Mouse (Mus musculus) heart, embryonic 14.5 days (tissue): ENCODE measurements around the gene Trak1. TPM values are rescaled to one million over a fixed set of nuclear protein-coding genes. Genes with fewer than 3 reads are reported as not detected.

Experiments used
- ATAC-seq: fragments of 200-750 bp; cut with Nextera tagmentation; 2 replicates; pipeline ENCODE4 v1.8.0; 2017; ENCODE audit warnings: low read depth, moderate TSS enrichment; ENCODE audit not compliant: insufficient number of reproducible peaks, insufficient read depth, low FRiP score
- H3K27ac ChIP-seq, 2 experiments: fragments of 200-500 bp in 1 of 2; fragments of 300-500 bp in 1 of 2; sonication (generic) in 1 of 2; replicated peaks in 1 of 2; 2 replicates each; pipeline ENCODE4 v1.5.1; 2012 to 2014; ENCODE audit warnings: low read depth in 2 of 2, low read length in 2 of 2, control low read depth in 1 of 2, mild to moderate bottlenecking in 1 of 2, mixed read lengths in 1 of 2; ENCODE audit not compliant: control insufficient read depth in 1 of 2, insufficient read depth in 1 of 2
- H3K27me3 ChIP-seq: fragments of 300-500 bp; sonication (generic); 2 replicates; pipeline ENCODE4 v1.6.1; 2014; ENCODE audit warnings: mild to moderate bottlenecking, low read length, control low read depth; ENCODE audit not compliant: control insufficient read depth, insufficient read depth
- H3K36me3 ChIP-seq: fragments of 300-500 bp; sonication (generic); 2 replicates; pipeline ENCODE4 v1.6.1; 2014; ENCODE audit warnings: mild to moderate bottlenecking, control low read depth, low read length, mixed read lengths; ENCODE audit not compliant: control insufficient read depth, insufficient read depth
- H3K4me1 ChIP-seq, 2 experiments: fragments of 200-500 bp in 1 of 2; fragments of 300-500 bp in 1 of 2; sonication (generic) in 1 of 2; 2 replicates each; pipeline ENCODE4 v1.6.1; 2012 to 2014; ENCODE audit warnings: low read length in 2 of 2, control low read depth in 1 of 2, mixed read lengths in 1 of 2; ENCODE audit not compliant: control insufficient read depth in 2 of 2, insufficient read depth in 2 of 2
- H3K4me2 ChIP-seq: fragments of 300-500 bp; sonication (generic); 2 replicates; pipeline ENCODE4 v1.6.1; 2014; ENCODE audit warnings: mild to moderate bottlenecking, low read length
- H3K4me3 ChIP-seq, 2 experiments: fragments of 200-500 bp in 1 of 2; fragments of 300-500 bp in 1 of 2; sonication (generic) in 1 of 2; 2 replicates each; pipeline ENCODE4 v1.5.1; 2012 to 2014; ENCODE audit warnings: low read length in 2 of 2, mild to moderate bottlenecking in 2 of 2, control low read depth in 1 of 2, low read depth in 1 of 2, moderate library complexity in 1 of 2; ENCODE audit not compliant: control insufficient read depth in 1 of 2, insufficient read depth in 1 of 2
- H3K9ac ChIP-seq: fragments of 300-500 bp; sonication (generic); 2 replicates; pipeline ENCODE4 v1.6.1; 2014; ENCODE audit warnings: mild to moderate bottlenecking, low read length
- H3K9me3 ChIP-seq: fragments of 300-500 bp; sonication (generic); 2 replicates; pipeline ENCODE4 v1.6.1; 2016; ENCODE audit warnings: low read length, control low read depth; ENCODE audit not compliant: control insufficient read depth
- WGBS: fragments of 180-500 bp; shearing (Covaris S2); extraction: QIAGEN DNeasy Blood & Tissue Kit; methylation state at CpG from one replicate; pipeline ENCODE4 v1.1.7; 2014; 5-methylcytosine and 5-hydroxymethylcytosine counted together
- polyA plus RNA-seq: library from polyadenylated mRNA; unstranded; fragments of >200 nt; fragmentation: Nextera tagmentation; extraction: Ambion mirVana; gene quantifications from 2 replicates; pipeline ENCODE4 v1.2.1, GENCODE M21; 2014

Trak1 gene
- polyA plus RNA-seq, 1 experiment from 2014 or later, result 41.3 TPM

DNA sequence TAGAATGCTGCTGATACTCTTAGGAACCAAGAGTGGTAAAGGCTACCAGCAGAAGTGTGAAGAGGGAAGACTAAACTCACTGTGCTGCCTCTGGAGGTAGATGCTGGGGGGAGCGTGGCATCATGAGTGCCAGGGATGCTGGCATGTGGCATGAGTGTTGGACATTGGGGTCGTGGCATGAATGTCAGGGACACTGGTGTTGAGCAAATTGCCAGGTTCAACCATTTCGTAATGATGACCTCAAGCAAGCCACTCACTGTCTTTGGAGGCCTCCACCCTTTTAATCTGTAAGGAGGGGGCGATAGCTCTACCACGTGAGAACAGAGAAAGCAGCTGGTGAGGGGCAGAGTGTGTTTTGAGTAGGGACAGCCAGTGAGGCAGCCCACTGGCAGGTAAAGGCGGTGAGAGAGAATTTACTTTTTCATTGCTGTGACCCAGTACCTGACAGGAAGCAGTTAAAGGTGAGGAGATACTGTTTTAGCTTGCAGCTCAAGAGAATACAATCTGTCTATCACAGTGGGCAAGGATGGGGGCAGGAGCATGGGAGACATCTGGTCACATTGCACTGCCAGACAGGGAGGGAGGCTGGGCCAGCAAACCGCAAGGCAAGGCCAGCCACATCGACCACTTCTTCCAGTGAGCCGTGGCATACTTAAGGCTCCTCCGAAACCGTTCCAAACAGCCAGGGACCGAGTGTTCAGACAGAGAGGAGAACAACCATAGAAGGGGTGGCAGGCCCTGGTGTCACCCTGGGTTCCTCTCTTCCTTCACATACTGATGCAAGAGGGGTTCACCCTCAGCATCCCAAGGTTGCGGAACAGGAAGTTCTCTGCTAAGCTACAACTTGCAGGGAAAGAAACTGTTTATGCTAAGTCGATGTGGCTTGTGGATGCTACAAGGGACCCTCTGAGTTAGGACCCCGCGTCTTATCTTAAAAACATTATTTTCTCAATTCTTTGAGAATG lies 178.5 kb downstream of the Trak1 start:
- Histone ChIP-seq H3K27me3 (no peaks in the 10 kb centered on the region), H3K4me3 (no peak overlapping the region), H3K4me2 (no peak overlapping the region), H3K27ac (no peak overlapping the region), H3K9me3 (no peaks in the 10 kb centered on the region), H3K4me1 (peaks cover 3% of the 10 kb centered on the region in 2 experiments; a peak in 1 of 4 replicates), H3K36me3 (peaks cover 40% of the 10 kb centered on the region), H3K9ac (no peak overlapping the region)
- WGBS, result 76% methylated on average over 16 of the region's 16 CpGs
- no peak for ATAC-seq

DNA sequence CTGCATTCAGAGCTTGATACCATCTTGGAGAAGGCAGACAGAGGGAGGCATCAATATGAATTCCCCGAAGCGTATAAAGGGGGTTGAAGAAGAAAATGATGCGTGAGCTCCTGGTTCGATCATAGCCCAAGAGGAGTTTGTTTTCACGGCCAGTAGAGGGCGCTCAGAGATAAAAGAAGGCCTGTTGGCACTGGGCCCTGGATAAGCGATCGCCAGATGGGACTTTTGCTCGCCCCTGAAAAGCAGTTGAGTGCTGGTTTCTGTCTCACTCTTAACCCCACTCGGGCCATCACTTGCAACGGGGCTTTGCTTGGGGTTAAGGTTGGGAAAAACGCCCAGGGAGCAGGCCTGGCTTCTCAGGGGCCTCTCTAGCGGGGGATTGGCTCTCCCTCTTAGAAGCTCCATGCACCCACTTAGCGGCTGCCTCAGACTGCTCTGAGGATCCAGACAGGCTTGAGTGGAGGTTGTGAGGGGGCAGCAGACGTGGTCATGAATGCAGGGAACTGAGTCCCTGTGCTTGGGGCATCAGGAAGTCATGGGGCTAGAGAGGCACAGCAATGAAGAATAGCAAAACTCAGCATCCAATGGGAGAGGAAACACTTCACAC lies 180.1 kb downstream of the Trak1 start:
- Histone ChIP-seq H3K4me1 (peaks cover 3% of the 10 kb centered on the region in 2 experiments; a peak in 1 of 4 replicates), H3K27ac (no peak overlapping the region), H3K4me3 (peak overlapping the region; percentile 32 to 34), H3K9me3 (no peaks in the 10 kb centered on the region), H3K4me2 (peak overlapping the region; percentile 66), H3K27me3 (no peaks in the 10 kb centered on the region), H3K9ac (peak overlapping the region; percentile 58), H3K36me3 (peaks cover 27% of the 10 kb centered on the region)
- 9% methylated on average over 15 of the region's 15 CpGs for WGBS
- ATAC-seq, result no peak

DNA sequence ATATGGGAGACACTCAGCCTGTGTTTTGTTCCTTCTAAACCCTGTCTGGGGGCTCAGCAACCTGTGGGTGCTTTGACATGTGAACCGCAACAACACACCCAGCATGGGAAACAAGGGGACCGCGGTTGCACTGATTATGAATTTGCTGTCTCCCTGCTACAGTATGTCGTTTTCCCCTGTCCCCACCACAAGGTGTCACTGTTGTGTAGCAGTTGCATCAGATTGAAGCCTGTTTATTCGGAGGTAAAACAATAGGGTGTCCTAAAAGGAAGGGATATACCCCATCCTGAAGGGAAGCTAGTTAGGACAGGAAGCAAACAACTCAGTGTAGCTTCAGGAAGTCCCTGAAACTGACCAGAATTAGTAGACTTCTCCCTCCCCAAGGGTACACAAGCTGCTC lies 182.2 kb downstream of the Trak1 start:
- WGBS, result 26% methylated on average over 5 of the region's 5 CpGs
- Histone ChIP-seq H3K27me3 (no peaks in the 10 kb centered on the region), H3K4me3 (no peak overlapping the region), H3K4me2 (no peak overlapping the region), H3K4me1 (peaks cover 3% of the 10 kb centered on the region in 2 experiments; a peak in 1 of 4 replicates), H3K36me3 (peaks cover 7% of the 10 kb centered on the region), H3K27ac (no peak overlapping the region), H3K9ac (no peak overlapping the region), H3K9me3 (no peaks in the 10 kb centered on the region)
- no peak for ATAC-seq

DNA sequence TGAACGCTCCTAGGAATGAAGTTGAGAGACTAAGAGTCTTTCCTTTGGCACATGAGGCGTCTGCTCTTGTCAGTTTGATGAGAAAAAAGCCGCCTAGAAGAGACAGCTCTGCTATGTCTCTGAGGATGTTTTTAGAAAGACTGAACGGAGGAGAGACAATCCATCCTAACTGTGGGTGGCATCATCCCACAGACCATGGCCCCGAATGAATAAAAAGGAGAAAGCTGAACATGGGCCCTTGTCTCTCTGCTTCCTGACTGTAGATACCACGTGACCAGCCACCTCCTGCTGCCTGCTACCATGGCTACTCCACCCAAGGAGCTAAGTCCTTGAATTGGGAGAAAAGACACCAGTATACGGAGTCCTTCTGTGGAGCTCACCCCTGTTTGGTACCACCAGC lies 189.9 kb downstream of the Trak1 start:
- Histone ChIP-seq H3K27ac (no peak overlapping the region), H3K27me3 (peaks cover 14% of the 10 kb centered on the region; the same call in 1 of the 2 replicates), H3K4me3 (no peak overlapping the region), H3K4me2 (no peak overlapping the region), H3K4me1 (no peaks in the 10 kb centered on the region), H3K36me3 (no peaks in the 10 kb centered on the region), H3K9ac (no peak overlapping the region), H3K9me3 (no peaks in the 10 kb centered on the region)
- WGBS, result 69% methylated on average over 7 of the region's 7 CpGs
- no peak for ATAC-seq

GRCm38 (mm10) chr9:121491592-121492240 lies 194.4 kb downstream of the Trak1 start:
- H3K27ac ChIP-seq, result no peak overlapping the region
- no peaks in the 10 kb centered on the region for H3K9me3 ChIP-seq

GRCm38 (mm10) chr9:121494006-121494767 lies 196.9 kb downstream of the Trak1 start:
- no peak for ATAC-seq
- peaks cover 69% of the 10 kb centered on the region for H3K27me3 ChIP-seq
- H3K4me1 ChIP-seq, result peaks cover 3% of the 10 kb centered on the region in 2 experiments; a peak in 2 of 4 replicates
- H3K36me3 ChIP-seq, result no peaks in the 10 kb centered on the region
- H3K4me2 ChIP-seq, result peak overlapping the region; percentile 54
- peak overlapping the region; percentile 15 to 24 for H3K4me3 ChIP-seq
- no peak overlapping the region for H3K9ac ChIP-seq
- H3K9me3 ChIP-seq, result no peaks in the 10 kb centered on the region
- WGBS, result 2% methylated on average over 48 of the region's 48 CpGs
- H3K27ac ChIP-seq, result no peak overlapping the region

More at GRCm38 (mm10) chr9:121491592-121492240, 194.4 kb downstream of the Trak1 start:
- peaks cover 57% of the 10 kb centered on the region for H3K27me3 ChIP-seq
- H3K4me3 ChIP-seq, result no peak overlapping the region
- peaks cover 3% of the 10 kb centered on the region in 2 experiments; a peak in 2 of 4 replicates for H3K4me1 ChIP-seq
- no peak for ATAC-seq
- H3K4me2 ChIP-seq, result no peak overlapping the region
- H3K9ac ChIP-seq, result no peak overlapping the region
- 74% methylated on average over 11 of the region's 11 CpGs for WGBS
- no peaks in the 10 kb centered on the region for H3K36me3 ChIP-seq

- no peak within 1 kb of the TSS for H3K27ac ChIP-seq
- peaks cover 62% of the 10 kb centered on the region for H3K27me3 ChIP-seq
- no peaks in the 10 kb centered on the region for H3K36me3 ChIP-seq
- H3K9me3 ChIP-seq, result no peaks in the 10 kb centered on the region
- 1% methylated on average over 12 of the region's 12 CpGs for WGBS
- no peak; the same call in 1 of the 2 replicates for ATAC-seq
- H3K9ac ChIP-seq, result no peak within 1 kb of the TSS
- H3K4me2 ChIP-seq, result peak within 1 kb of the TSS; percentile 54
- peaks cover 3% of the 10 kb centered on the region in 2 experiments; a peak in 2 of 4 replicates for H3K4me1 ChIP-seq
- H3K4me3 ChIP-seq, result peak within 1 kb of the TSS; percentile 15 to 24; a peak in 3 of 4 replicates
These were observed 198.2 kb downstream of the Trak1 start, which contains the start of gene Cck for GRCm38 (mm10) chr9:121495529-121495928. TSS of gene Cck (minus strand) at chr9:121495694.
